Mouse (Mus musculus) hindbrain, embryonic 16.5 days (tissue): ENCODE measurements around the gene Kat5. TPM values are rescaled to one million over a fixed set of nuclear protein-coding genes. Genes with fewer than 3 reads are reported as not detected.
A peak's percentile ranks its signal among the peaks of the same experiment; 100 is the strongest.

ENCODE experiments used
- ATAC-seq: fragments of 200-750 bp; cut with Nextera tagmentation; 2 replicates; pipeline ENCODE4 v1.8.0; 2017; ENCODE audit warnings: moderate TSS enrichment, moderate library complexity
- H3K27ac ChIP-seq: fragments of 300-500 bp; sonication (generic); 2 replicates; pipeline ENCODE4 v1.5.1; 2014; ENCODE audit warnings: low read depth, mild to moderate bottlenecking, control low read depth, low read length, moderate library complexity
- H3K27me3 ChIP-seq: fragments of 300-500 bp; sonication (generic); replicated peaks from 2 replicates; pipeline ENCODE4 v1.6.1; 2014; ENCODE audit warnings: low read length; ENCODE audit not compliant: control insufficient read depth, insufficient read depth
- H3K36me3 ChIP-seq: fragments of 300-500 bp; sonication (generic); 2 replicates; pipeline ENCODE4 v1.6.1; 2014; ENCODE audit warnings: mild to moderate bottlenecking, low read length, moderate library complexity, mixed read lengths; ENCODE audit not compliant: control insufficient read depth, insufficient read depth
- H3K4me1 ChIP-seq: fragments of 300-500 bp; sonication (generic); 2 replicates; pipeline ENCODE4 v1.6.1; 2014; ENCODE audit warnings: low read depth, low read length; ENCODE audit not compliant: control insufficient read depth, insufficient read depth
- H3K4me2 ChIP-seq: fragments of 300-500 bp; sonication (generic); 2 replicates; pipeline ENCODE4 v1.6.1; 2014; ENCODE audit warnings: mild to moderate bottlenecking, low read length, control low read depth, moderate library complexity
- H3K4me3 ChIP-seq: fragments of 300-500 bp; sonication (generic); 2 replicates; pipeline ENCODE4 v1.5.1; 2014; ENCODE audit warnings: mild to moderate bottlenecking, low read length, control low read depth, moderate library complexity
- H3K9ac ChIP-seq: fragments of 300-500 bp; sonication (generic); 2 replicates; pipeline ENCODE4 v1.6.1; 2014; ENCODE audit warnings: low read depth, mild to moderate bottlenecking, control low read depth, low read length, moderate library complexity
- H3K9me3 ChIP-seq: fragments of 300-500 bp; sonication (generic); 2 replicates; pipeline ENCODE4 v1.6.1; 2014; ENCODE audit warnings: mild to moderate bottlenecking, low read length, moderate library complexity; ENCODE audit not compliant: control insufficient read depth
- WGBS: fragments of 180-500 bp; shearing (Covaris S2); extraction: QIAGEN DNeasy Blood & Tissue Kit; methylation state at CpG from one replicate; pipeline ENCODE4 v1.1.7; 2014; 5-methylcytosine and 5-hydroxymethylcytosine counted together
- polyA plus RNA-seq: library from polyadenylated mRNA; unstranded; fragments of >200 nt; fragmentation: Nextera tagmentation; extraction: Ambion mirVana; gene quantifications from 2 replicates; pipeline ENCODE4 v1.2.1, GENCODE M21; 2015

Gene Kat5
- polyA plus RNA-seq, 1 experiment from 2014 or later, result 63.3 TPM

- Histone ChIP-seq H3K27me3 (peaks cover 11% of the 10 kb centered on the region), H3K9ac (peak overlapping the region; percentile 75), H3K27ac (peak overlapping the region; percentile 82; the same call in 1 of the 2 replicates), H3K4me1 (peaks cover 14% of the 10 kb centered on the region), H3K4me3 (peak overlapping the region; percentile 55), H3K9me3 (no peaks in the 10 kb centered on the region), H3K4me2 (peak overlapping the region; percentile 95), H3K36me3 (peaks cover 3% of the 10 kb centered on the region; the same call in 1 of the 2 replicates)
- WGBS, result 9% methylated on average over 27 of the region's 27 CpGs
- ATAC-seq, result peak; percentile 28
These were observed 41.4 kb downstream of the Kat5 start for GRCm38 (mm10) chr19:5568470-5569140.

DNA sequence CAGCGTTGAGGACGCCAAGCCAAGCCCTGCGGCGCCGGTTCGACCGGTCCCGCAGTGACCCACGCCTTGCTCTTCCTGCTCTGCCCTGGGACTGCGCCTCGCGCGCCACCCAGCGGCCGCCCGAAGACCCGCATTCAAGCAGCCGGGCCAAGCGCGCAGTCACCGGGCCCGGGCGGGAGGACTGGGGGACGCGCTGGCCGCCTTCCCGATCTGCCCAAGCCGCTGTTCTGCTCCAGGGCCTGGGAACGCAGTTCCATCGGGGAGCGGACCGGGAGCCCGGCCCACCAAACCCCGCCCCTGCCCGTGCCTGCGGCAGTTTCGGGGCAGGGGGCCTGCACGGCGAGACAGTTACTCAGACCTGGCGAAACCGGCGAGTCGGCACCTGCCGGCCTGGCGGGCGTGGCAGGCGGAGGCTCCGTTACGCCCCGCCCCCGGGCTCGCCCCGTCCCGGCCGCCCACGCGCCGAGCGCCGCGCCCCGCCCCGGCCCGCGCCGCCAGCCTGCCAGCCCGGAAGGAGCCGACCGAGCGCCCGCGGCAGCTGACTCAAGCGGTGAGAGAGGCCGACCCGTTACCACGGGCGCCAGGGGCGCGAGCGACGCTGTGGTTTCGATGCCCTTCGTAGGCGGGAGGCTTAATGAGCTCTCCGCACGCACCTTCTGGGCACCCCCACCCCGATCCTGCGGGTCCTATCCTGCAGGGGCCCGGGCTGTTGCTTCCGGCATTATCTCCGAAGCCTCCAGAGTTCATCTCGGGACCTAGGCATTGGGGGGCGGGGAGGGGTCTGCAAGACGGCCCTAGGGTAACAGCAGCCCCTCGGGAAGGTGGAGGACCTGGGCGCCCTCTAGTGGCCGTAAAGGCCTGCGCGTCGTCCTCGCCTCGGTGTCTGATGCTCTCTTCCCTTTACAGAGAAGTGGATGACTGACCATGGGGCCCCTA, 42.2 kb downstream of the Kat5 start, which contains the start of gene Ap5b1:
TSS of gene Ap5b1 (plus strand) at position 492 of the 936 bp plus-strand sequence.
- peaks cover 15% of the 10 kb centered on the region for H3K27me3 ChIP-seq
- peak within 1 kb of the TSS; percentile 82 for H3K27ac ChIP-seq
- H3K4me2 ChIP-seq, result peak within 1 kb of the TSS; percentile 95
- WGBS, result under 1% methylated on average over 90 of the region's 102 CpGs
- no peaks in the 10 kb centered on the region for H3K9me3 ChIP-seq
- H3K4me3 ChIP-seq, result peak within 1 kb of the TSS; percentile 55
- ATAC-seq, result peak; percentile 92
- peaks cover 3% of the 10 kb centered on the region; the same call in 1 of the 2 replicates for H3K36me3 ChIP-seq
- peaks cover 14% of the 10 kb centered on the region for H3K4me1 ChIP-seq
- peak within 1 kb of the TSS; percentile 75 for H3K9ac ChIP-seq

DNA sequence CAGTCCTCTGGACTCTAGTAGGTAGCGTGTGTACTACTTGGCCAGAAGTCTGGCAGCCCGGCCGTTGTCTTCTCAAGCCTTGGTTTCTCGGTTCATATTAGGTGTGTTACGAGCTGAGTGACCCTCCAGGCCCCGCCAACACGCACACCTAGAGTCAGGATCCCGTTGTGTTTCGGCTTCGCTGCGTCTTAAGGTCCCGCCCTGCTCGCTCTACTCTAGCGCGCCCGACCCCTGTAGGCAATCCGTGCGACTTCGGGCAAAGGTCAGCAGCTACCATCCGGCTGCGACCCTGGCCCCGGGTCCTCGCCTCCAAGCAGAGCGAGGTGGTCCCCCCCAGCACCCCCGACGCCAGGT, 42.9 kb downstream of the Kat5 start:
- WGBS, result under 1% methylated on average over 26 of the region's 26 CpGs
- peaks cover 14% of the 10 kb centered on the region for H3K4me1 ChIP-seq
- peak overlapping the region; percentile 55 for H3K4me3 ChIP-seq
- peaks cover 20% of the 10 kb centered on the region for H3K27me3 ChIP-seq
- H3K4me2 ChIP-seq, result peak overlapping the region; percentile 95
- H3K36me3 ChIP-seq, result peaks cover 3% of the 10 kb centered on the region; the same call in 1 of the 2 replicates
- ATAC-seq, result peak; percentile 41
- no peaks in the 10 kb centered on the region for H3K9me3 ChIP-seq
- H3K9ac ChIP-seq, result peak overlapping the region; percentile 75
- H3K27ac ChIP-seq, result peak overlapping the region; percentile 82

GRCm38 (mm10) chr19:5566316-5566715, 43.7 kb downstream of the Kat5 start:
- Histone ChIP-seq H3K36me3 (peaks cover 3% of the 10 kb centered on the region; the same call in 1 of the 2 replicates), H3K9me3 (no peaks in the 10 kb centered on the region), H3K4me3 (no peak overlapping the region), H3K27ac (no peak overlapping the region), H3K9ac (no peak overlapping the region), H3K4me2 (no peak overlapping the region), H3K27me3 (peaks cover 28% of the 10 kb centered on the region), H3K4me1 (peaks cover 14% of the 10 kb centered on the region)
- no peak for ATAC-seq
- 52% methylated on average over 5 of the region's 5 CpGs for WGBS

- no peak overlapping the region for H3K4me3 ChIP-seq
- peaks cover 57% of the 10 kb centered on the region for H3K27me3 ChIP-seq
- no peak overlapping the region for H3K9ac ChIP-seq
- 91% methylated on average over 10 of the region's 10 CpGs for WGBS
- H3K27ac ChIP-seq, result no peak overlapping the region
- ATAC-seq, result no peak
- H3K9me3 ChIP-seq, result no peaks in the 10 kb centered on the region
- no peaks in the 10 kb centered on the region for H3K36me3 ChIP-seq
- peaks cover 20% of the 10 kb centered on the region for H3K4me1 ChIP-seq
- H3K4me2 ChIP-seq, result no peak overlapping the region
These were observed 47.3 kb downstream of the Kat5 start for GRCm38 (mm10) chr19:5562776-5563175.

GRCm38 (mm10) chr19:5561886-5562285, 48.2 kb downstream of the Kat5 start:
- no peak overlapping the region for H3K4me3 ChIP-seq
- H3K9ac ChIP-seq, result no peak overlapping the region
- ATAC-seq, result no peak
- H3K4me1 ChIP-seq, result peaks cover 17% of the 10 kb centered on the region
- H3K27me3 ChIP-seq, result peaks cover 66% of the 10 kb centered on the region
- H3K27ac ChIP-seq, result no peak overlapping the region
- no peaks in the 10 kb centered on the region for H3K36me3 ChIP-seq
- H3K4me2 ChIP-seq, result no peak overlapping the region
- no peaks in the 10 kb centered on the region for H3K9me3 ChIP-seq
- WGBS, result 36% methylated on average over 3 of the region's 3 CpGs

- 18% methylated on average over 10 of the region's 10 CpGs for WGBS
- H3K4me1 ChIP-seq, result peaks cover 15% of the 10 kb centered on the region
- peak overlapping the region; percentile 40 for H3K4me3 ChIP-seq
- no peak for ATAC-seq
- no peak overlapping the region for H3K27ac ChIP-seq
- no peaks in the 10 kb centered on the region for H3K9me3 ChIP-seq
- peaks cover 67% of the 10 kb centered on the region for H3K27me3 ChIP-seq
- no peak overlapping the region for H3K9ac ChIP-seq
- peak overlapping the region; percentile 70 for H3K4me2 ChIP-seq
- H3K36me3 ChIP-seq, result no peaks in the 10 kb centered on the region
These were observed 48.7 kb downstream of the Kat5 start for GRCm38 (mm10) chr19:5561252-5561790.

DNA sequence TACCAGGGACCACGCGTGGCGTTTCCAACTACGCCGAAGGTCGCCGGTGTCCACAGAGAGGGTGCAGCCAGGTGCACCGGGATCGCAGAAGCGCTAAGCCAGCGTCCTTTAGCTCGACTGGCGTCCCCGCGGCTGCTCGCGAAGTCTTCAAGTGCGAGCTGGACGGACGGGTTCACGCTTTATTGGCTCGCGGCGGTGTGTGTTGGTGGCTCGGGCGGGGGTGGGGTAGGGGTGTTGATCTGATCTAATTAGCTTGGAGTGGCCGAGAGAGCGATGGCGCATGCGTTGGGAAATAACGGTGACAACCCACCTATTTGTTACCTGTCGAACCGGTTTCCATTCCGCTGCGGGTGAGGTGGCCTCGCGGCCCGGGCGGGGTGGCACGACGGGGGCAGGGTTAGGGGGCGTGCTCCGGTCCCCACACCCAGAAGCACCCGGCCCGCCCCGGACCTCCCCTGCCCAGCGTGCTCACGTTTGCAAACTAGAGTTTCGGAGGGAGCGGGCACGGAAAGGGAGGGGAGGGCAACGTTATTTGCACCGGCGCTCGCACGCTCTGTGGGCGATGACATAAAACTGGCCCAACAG, 49.5 kb downstream of the Kat5 start, which contains the start of gene Ovol1:
TSS of gene Ovol1 (minus strand) at position 190 of the 585 bp plus-strand sequence.
- H3K4me1 ChIP-seq, result peaks cover 15% of the 10 kb centered on the region
- H3K4me2 ChIP-seq, result peak within 1 kb of the TSS; percentile 70
- peak within 1 kb of the TSS; percentile 40 for H3K4me3 ChIP-seq
- no peak for ATAC-seq
- peak within 1 kb of the TSS; percentile 24 for H3K9ac ChIP-seq
- H3K27me3 ChIP-seq, result peaks cover 67% of the 10 kb centered on the region
- no peaks in the 10 kb centered on the region for H3K9me3 ChIP-seq
- 1% methylated on average over 57 of the region's 57 CpGs for WGBS
- no peaks in the 10 kb centered on the region for H3K36me3 ChIP-seq
- H3K27ac ChIP-seq, result no peak within 1 kb of the TSS
